Mouse (Mus musculus) thymus, adult 2 months (tissue): ENCODE measurements around the gene 2610028H24Rik. TPM values are rescaled to one million over a fixed set of nuclear protein-coding genes. Genes with fewer than 3 reads are reported as not detected.

Experiments used
- DNase-seq: peaks from one replicate; pipeline ENCODE4 v3.0.0; 2021
- H3K27ac ChIP-seq: fragments of 200-500 bp; 2 replicates; pipeline ENCODE4 v1.5.1; 2012; ENCODE audit warnings: low read length, control low read depth; ENCODE audit not compliant: control insufficient read depth, insufficient read depth
- H3K27me3 ChIP-seq: fragments of 200-500 bp; 2 replicates; pipeline ENCODE4 v1.6.1; 2012; ENCODE audit warnings: mild to moderate bottlenecking, low read length, moderate library complexity, mixed read lengths; ENCODE audit not compliant: control insufficient read depth, insufficient read depth
- H3K36me3 ChIP-seq: fragments of 200-500 bp; 2 replicates; pipeline ENCODE4 v1.6.1; 2012; ENCODE audit warnings: mild to moderate bottlenecking, low read length, moderate library complexity; ENCODE audit not compliant: control insufficient read depth, insufficient read depth
- H3K4me1 ChIP-seq: fragments of 200-500 bp; replicated peaks from 2 replicates; pipeline ENCODE4 v1.6.1; 2012; ENCODE audit warnings: low read length; ENCODE audit not compliant: control insufficient read depth, insufficient read depth
- H3K4me3 ChIP-seq: fragments of 200-500 bp; 2 replicates; pipeline ENCODE4 v1.5.1; 2012; ENCODE audit warnings: mild to moderate bottlenecking, low read length, control low read depth, moderate library complexity; ENCODE audit not compliant: control insufficient read depth, insufficient read depth
- CTCF ChIP-seq: fragments of 200-500 bp; IDR thresholded peaks from 2 replicates; pipeline ENCODE4 v1.5.1; 2012; ENCODE audit warnings: mild to moderate bottlenecking, control low read depth, low read length, moderate library complexity, borderline replicate concordance; ENCODE audit not compliant: control insufficient read depth, poor library complexity, insufficient read depth; ENCODE audit errors: extremely low read depth
- POLR2A ChIP-seq: fragments of 200-500 bp; IDR thresholded peaks from 2 replicates; pipeline ENCODE4 v1.6.1; 2012; ENCODE audit warnings: mild to moderate bottlenecking, low read length, control low read depth, moderate library complexity; ENCODE audit not compliant: control insufficient read depth, poor library complexity, insufficient read depth; ENCODE audit errors: extremely low read depth
- WGBS: fragments of 180-500 bp; shearing (Covaris S2); methylation state at CpG from one replicate; pipeline ENCODE4 v1.1.7; 2018; 5-methylcytosine and 5-hydroxymethylcytosine counted together
- polyA plus RNA-seq: library from polyadenylated mRNA; depleted of rRNA; stranded (reverse); fragments of >200 nt; gene quantifications from 2 replicates; pipeline ENCODE4 v1.2.3, GENCODE M21; 2012; rRNA removed

2610028H24Rik gene
- polyA plus RNA-seq, 1 experiment: 0.61 TPM

GRCm38 (mm10) chr10:76504271-76504943, 55.5 kb downstream of the 2610028H24Rik start:
- H3K36me3 ChIP-seq: peaks cover 59% of the 10 kb centered on the region
- no peak for DNase-seq
- no peak for TF ChIP-seq CTCF
- TF ChIP-seq POLR2A: no peak
- H3K27ac ChIP-seq: no peak overlapping the region
- WGBS: 94% methylated on average over 11 of the region's 11 CpGs
- no peaks in the 10 kb centered on the region for H3K4me1 ChIP-seq
- H3K4me3 ChIP-seq: no peak overlapping the region
- no peaks in the 10 kb centered on the region for H3K27me3 ChIP-seq

GRCm38 (mm10) chr10:76505865-76506264, 57.0 kb downstream of the 2610028H24Rik start:
- WGBS: 95% methylated on average over 7 of the region's 7 CpGs

More at GRCm38 (mm10) chr10:76505865-76506264, 57.0 kb downstream of the 2610028H24Rik start:
- TF ChIP-seq CTCF (no peak), POLR2A (no peak)
- H3K36me3 ChIP-seq: peaks cover 47% of the 10 kb centered on the region
- no peak overlapping the region for H3K27ac ChIP-seq
- no peak for DNase-seq
- H3K27me3 ChIP-seq: no peaks in the 10 kb centered on the region
- H3K4me3 ChIP-seq: no peak overlapping the region
- H3K4me1 ChIP-seq: no peaks in the 10 kb centered on the region

Other genes starting within 250 kb of the 2610028H24Rik start
- gene Prmt2, start 211.2 kb upstream of the 2610028H24Rik start, polyA plus RNA-seq: 18.6 and 25.0 TPM in 2 replicates
- 0.66 and 1.2 TPM in 2 replicates for gene S100b, start 195.2 kb upstream of the 2610028H24Rik start, polyA plus RNA-seq
- gene Dip2a, start 103.8 kb upstream of the 2610028H24Rik start, polyA plus RNA-seq: 8.1 and 8.4 TPM in 2 replicates
- not detected in 2 replicates for gene AC141477.1, start 8.6 kb upstream of the 2610028H24Rik start, polyA plus RNA-seq
- gene Pcnt, start 6.3 kb upstream of the 2610028H24Rik start, polyA plus RNA-seq: 41.7 and 47.7 TPM in 2 replicates
- 43.9 and 45.7 TPM in 2 replicates for gene Mcm3ap, start 19.8 kb downstream of the 2610028H24Rik start, polyA plus RNA-seq
- 3.3 and 4.1 TPM in 2 replicates for gene Ybey, start 20.0 kb downstream of the 2610028H24Rik start, polyA plus RNA-seq
- 17.8 and 24.1 TPM in 2 replicates for gene Lss, start 82.5 kb downstream of the 2610028H24Rik start, polyA plus RNA-seq
- gene Spatc1l, start 113.2 kb downstream of the 2610028H24Rik start, polyA plus RNA-seq: 0.11 and 0.12 TPM in 2 replicates
- 0.03 and 0.83 TPM in 2 replicates for gene Ftcd, start 126.6 kb downstream of the 2610028H24Rik start, polyA plus RNA-seq
- 43.7 and 47.2 TPM in 2 replicates for gene Col6a2, start 174.5 kb downstream of the 2610028H24Rik start, polyA plus RNA-seq